Mouse (Mus musculus): ENCODE measurements at regions not wholly inside any gene's neighbourhood (a gene's known extent, or its start where the extent isn't known, plus 50 kb on each side); places are given as distances from the start of the nearest gene placed in this dataset.

DNA sequence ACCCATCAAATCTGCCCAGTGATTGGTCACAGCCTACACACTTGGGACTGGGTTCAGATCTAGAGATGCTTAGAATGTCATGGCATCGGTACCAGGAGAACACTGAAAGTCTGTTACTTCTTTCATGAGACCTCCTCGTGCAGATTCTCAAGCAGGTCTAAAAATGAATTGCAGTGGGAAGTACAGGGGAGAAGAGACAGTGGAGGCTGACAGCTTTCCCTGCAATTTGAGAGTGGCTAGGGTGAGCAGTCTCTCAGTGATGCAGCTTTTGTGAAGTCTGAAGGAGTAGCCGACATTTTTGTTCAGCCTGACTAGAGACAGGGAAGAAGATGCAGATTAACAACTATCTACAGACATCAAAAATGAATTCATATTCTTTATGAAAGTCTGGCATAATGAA lies 112.5 kb downstream of the Fam198b start:
- no peak overlapping the region for H3K27ac ChIP-seq (ENCODE audit: insufficient read depth, low read depth, low read length)
- TF ChIP-seq CTCF (IDR thresholded peaks at IDR 0.05; ENCODE audit: insufficient read depth, low read depth, low read length) (no peak), POLR2A (IDR thresholded peaks at IDR 0.05; ENCODE audit: insufficient read depth, low read depth, low read length) (no peak)

GRCm38 (mm10) chr3:80002335-80002734 lies 118.0 kb downstream of the Fam198b start:
- Histone ChIP-seq H3K4me1 (ENCODE audit: control insufficient read depth, insufficient read depth, low read length) (peaks cover 2% of the 10 kb centered on the region; the same call in 1 of the 2 replicates), H3K27ac (ENCODE audit: insufficient read depth, low read depth, low read length) (no peak overlapping the region), H3K4me3 (ENCODE audit: insufficient read depth, low read depth, low read length) (no peak overlapping the region)
- WGBS = 66% methylated on average over 6 of the region's 6 CpGs
- no peak for TF ChIP-seq CTCF (IDR thresholded peaks at IDR 0.05; ENCODE audit: insufficient read depth, low read depth, low read length)
- no peak for TF ChIP-seq POLR2A (IDR thresholded peaks at IDR 0.05; ENCODE audit: insufficient read depth, low read depth, low read length)

More for the DNA sequence above, 112.5 kb downstream of the Fam198b start:
- WGBS = 79% methylated on average over 3 of the region's 3 CpGs
- Histone ChIP-seq H3K4me3 (ENCODE audit: insufficient read depth, low read depth, low read length) (no peak overlapping the region), H3K4me1 (ENCODE audit: control insufficient read depth, insufficient read depth, low read length) (no peaks in the 10 kb centered on the region)

DNA sequence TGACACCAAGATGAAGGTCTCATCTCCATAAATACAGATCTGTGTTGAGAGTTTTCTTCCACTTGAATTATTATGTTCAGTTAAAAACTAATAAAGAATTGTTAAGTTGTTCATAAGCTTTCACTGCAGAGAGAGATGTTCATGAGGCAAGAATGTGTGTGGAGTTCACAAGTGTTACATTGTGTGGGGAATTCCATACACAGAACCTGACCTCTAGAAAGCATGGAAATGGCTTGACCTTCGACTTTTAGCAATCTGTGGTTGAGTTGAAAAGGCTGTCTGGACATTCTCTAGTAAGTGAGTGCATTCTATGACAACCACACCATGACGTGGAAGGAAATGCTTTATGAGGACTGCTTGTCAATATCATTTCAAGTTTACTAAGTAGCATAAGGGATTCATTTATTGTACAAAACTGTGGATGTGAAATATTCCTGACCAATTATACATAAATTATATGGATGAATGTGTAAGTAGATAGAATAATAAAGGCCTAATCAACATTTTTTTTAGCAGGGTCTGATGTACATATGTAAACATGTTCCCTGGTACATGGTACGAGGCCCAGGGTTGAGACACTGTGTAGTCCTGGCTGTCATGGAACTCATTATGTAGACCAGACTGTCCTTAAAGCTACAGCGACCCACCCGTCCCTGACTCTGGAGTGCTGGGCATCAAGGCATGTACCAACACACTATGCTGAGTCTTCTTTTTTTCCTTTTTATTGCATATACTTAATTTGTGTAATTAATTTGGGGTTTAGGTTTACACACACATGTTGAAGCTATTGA lies 119.2 kb downstream of the Fam198b start:
- Histone ChIP-seq H3K4me1 (ENCODE audit: control insufficient read depth, insufficient read depth, low read length) (peaks cover 2% of the 10 kb centered on the region; the same call in 1 of the 2 replicates), H3K4me3 (ENCODE audit: insufficient read depth, low read depth, low read length) (no peak overlapping the region), H3K27ac (ENCODE audit: insufficient read depth, low read depth, low read length) (no peak overlapping the region)
- 90% methylated on average over 5 of the region's 5 CpGs for WGBS
- no peak for TF ChIP-seq CTCF (IDR thresholded peaks at IDR 0.05; ENCODE audit: insufficient read depth, low read depth, low read length)
- no peak for TF ChIP-seq POLR2A (IDR thresholded peaks at IDR 0.05; ENCODE audit: insufficient read depth, low read depth, low read length)

GRCm38 (mm10) chr3:80004556-80004955 lies 120.2 kb downstream of the Fam198b start:
- no peak overlapping the region for H3K27ac ChIP-seq (ENCODE audit: insufficient read depth, low read depth, low read length)
- 84% methylated on average over 3 of the region's 3 CpGs for WGBS
- H3K4me3 ChIP-seq (ENCODE audit: insufficient read depth, low read depth, low read length) = no peak overlapping the region
- TF ChIP-seq POLR2A (IDR thresholded peaks at IDR 0.05; ENCODE audit: insufficient read depth, low read depth, low read length) (no peak), CTCF (IDR thresholded peaks at IDR 0.05; ENCODE audit: insufficient read depth, low read depth, low read length) (no peak)
- H3K4me1 ChIP-seq (ENCODE audit: control insufficient read depth, insufficient read depth, low read length) = peaks cover 2% of the 10 kb centered on the region; the same call in 1 of the 2 replicates

- 75% methylated on average over 3 of the region's 3 CpGs for WGBS
- no peak overlapping the region for H3K4me3 ChIP-seq (ENCODE audit: insufficient read depth, low read depth, low read length)
- no peak overlapping the region for H3K27ac ChIP-seq (ENCODE audit: insufficient read depth, low read depth, low read length)
- no peak for TF ChIP-seq CTCF (IDR thresholded peaks at IDR 0.05; ENCODE audit: insufficient read depth, low read depth, low read length)
- no peak for TF ChIP-seq POLR2A (IDR thresholded peaks at IDR 0.05; ENCODE audit: insufficient read depth, low read depth, low read length)
- peaks cover 2% of the 10 kb centered on the region; the same call in 1 of the 2 replicates for H3K4me1 ChIP-seq (ENCODE audit: control insufficient read depth, insufficient read depth, low read length)
Measured at GRCm38 (mm10) chr3:80004966-80005365, 120.6 kb downstream of the Fam198b start.

GRCm38 (mm10) chr3:80005371-80005770 lies 121.0 kb downstream of the Fam198b start:
- Histone ChIP-seq H3K4me1 (ENCODE audit: control insufficient read depth, insufficient read depth, low read length) (peaks cover 2% of the 10 kb centered on the region; the same call in 1 of the 2 replicates), H3K4me3 (ENCODE audit: insufficient read depth, low read depth, low read length) (no peak overlapping the region), H3K27ac (ENCODE audit: insufficient read depth, low read depth, low read length) (no peak overlapping the region)
- WGBS = 71% methylated on average over 5 of the region's 5 CpGs
- TF ChIP-seq POLR2A (IDR thresholded peaks at IDR 0.05; ENCODE audit: insufficient read depth, low read depth, low read length) (no peak), CTCF (IDR thresholded peaks at IDR 0.05; ENCODE audit: insufficient read depth, low read depth, low read length) (no peak)

DNA sequence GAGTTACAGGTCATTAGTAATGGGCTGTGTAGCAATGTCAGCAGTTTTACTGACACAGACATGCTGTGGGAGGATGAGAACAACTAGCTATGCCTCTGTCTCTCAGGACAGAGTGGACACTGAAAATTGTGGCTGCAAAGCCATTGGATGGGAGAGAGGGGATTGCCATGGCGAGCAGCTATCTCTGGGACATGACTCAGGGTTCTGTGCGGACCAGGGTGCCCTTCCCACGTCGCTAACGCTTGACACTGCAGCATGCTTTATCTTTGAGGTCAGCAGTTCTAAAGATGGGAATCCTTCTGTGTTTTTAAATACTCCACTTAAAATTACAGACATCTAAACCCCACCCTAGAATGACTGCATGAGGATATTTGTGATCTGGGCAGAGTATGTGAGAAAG lies 121.9 kb downstream of the Fam198b start:
- 85% methylated on average over 5 of the region's 5 CpGs for WGBS
- H3K4me3 ChIP-seq (ENCODE audit: insufficient read depth, low read depth, low read length) = no peak overlapping the region
- no peak for TF ChIP-seq CTCF (IDR thresholded peaks at IDR 0.05; ENCODE audit: insufficient read depth, low read depth, low read length)
- peaks cover 2% of the 10 kb centered on the region; the same call in 1 of the 2 replicates for H3K4me1 ChIP-seq (ENCODE audit: control insufficient read depth, insufficient read depth, low read length)
- H3K27ac ChIP-seq (ENCODE audit: insufficient read depth, low read depth, low read length) = no peak overlapping the region

DNA sequence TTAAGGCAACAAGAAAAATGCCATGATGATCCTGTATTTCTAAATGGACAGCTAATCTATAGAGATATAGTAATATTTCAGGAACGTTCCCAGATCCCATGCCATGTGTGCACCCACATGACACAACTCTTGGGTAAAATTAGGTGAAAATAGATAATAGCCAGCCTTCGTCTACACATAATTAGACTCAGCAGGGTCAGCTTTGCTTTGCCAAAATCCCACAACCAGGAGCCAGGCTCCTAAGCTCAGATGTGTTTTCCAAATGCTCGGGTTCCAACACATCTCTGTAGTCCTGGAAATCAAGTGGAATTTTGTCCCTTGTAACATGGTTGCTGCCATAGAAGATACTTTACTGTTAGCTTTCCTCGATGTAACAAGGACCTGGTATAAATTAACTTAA lies 122.7 kb downstream of the Fam198b start:
- no peak for TF ChIP-seq POLR2A (IDR thresholded peaks at IDR 0.05; ENCODE audit: insufficient read depth, low read depth, low read length)
- no peak for TF ChIP-seq CTCF (IDR thresholded peaks at IDR 0.05; ENCODE audit: insufficient read depth, low read depth, low read length)

GRCm38 (mm10) chr3:80009275-80009674 lies 124.9 kb downstream of the Fam198b start:
- Histone ChIP-seq H3K4me1 (ENCODE audit: control insufficient read depth, insufficient read depth, low read length) (peaks cover 2% of the 10 kb centered on the region; the same call in 1 of the 2 replicates), H3K27ac (ENCODE audit: insufficient read depth, low read depth, low read length) (no peak overlapping the region), H3K4me3 (ENCODE audit: insufficient read depth, low read depth, low read length) (no peak overlapping the region)
- TF ChIP-seq POLR2A (IDR thresholded peaks at IDR 0.05; ENCODE audit: insufficient read depth, low read depth, low read length) (no peak), CTCF (IDR thresholded peaks at IDR 0.05; ENCODE audit: insufficient read depth, low read depth, low read length) (no peak)
- 89% methylated on average over 1 of the region's 1 CpGs for WGBS

More for the DNA sequence above, 122.7 kb downstream of the Fam198b start:
- WGBS = 47% methylated on average over 4 of the region's 4 CpGs
- Histone ChIP-seq H3K4me1 (ENCODE audit: control insufficient read depth, insufficient read depth, low read length) (peaks cover 2% of the 10 kb centered on the region; the same call in 1 of the 2 replicates), H3K27ac (ENCODE audit: insufficient read depth, low read depth, low read length) (no peak overlapping the region), H3K4me3 (ENCODE audit: insufficient read depth, low read depth, low read length) (no peak overlapping the region)

All from olfactory bulb, adult 2 months (tissue).